Mouse (Mus musculus): Measurements from ENCODE around the gene Srsf3. TPM values are rescaled to one million over a fixed set of nuclear protein-coding genes. Genes with fewer than 3 reads are reported as not detected.
A peak's percentile ranks its signal among the peaks of the same experiment; 100 is the strongest.

Srsf3 gene
- polyA plus RNA-seq, 1 experiment from 2014 or later: 593 TPM

DNA sequence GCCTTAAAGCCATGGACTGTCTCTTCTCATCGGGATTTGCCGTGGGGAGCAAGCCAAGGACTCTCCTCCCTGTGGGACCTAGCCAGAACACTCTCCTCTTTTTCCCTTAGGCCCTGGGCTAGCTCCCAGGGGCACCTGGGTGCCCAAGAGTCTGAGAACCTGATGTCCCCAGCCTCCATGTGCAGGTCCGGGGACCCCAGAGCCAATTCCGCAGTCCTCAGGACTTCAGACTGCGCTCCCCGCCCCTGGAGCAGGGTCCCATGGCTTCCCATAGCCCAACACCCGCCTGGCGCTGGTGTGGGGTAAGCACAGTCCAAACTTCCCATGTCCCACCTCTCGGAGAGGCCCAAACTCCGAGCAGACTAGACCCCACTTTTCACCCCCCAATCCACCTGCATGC is 52.8 kb downstream of the Srsf3 start:
- H3K9ac ChIP-seq (ENCODE audit: low read length): no peak overlapping the region
- 77% methylated on average over 10 of the region's 10 CpGs for WGBS
- no peaks in the 10 kb centered on the region; the same call in 1 of the 2 replicates for H3K9me3 ChIP-seq (ENCODE audit: control insufficient read depth, low read length)
- H3K4me2 ChIP-seq (ENCODE audit: low read depth, low read length): no peak overlapping the region
- H3K27ac ChIP-seq (ENCODE audit: low read length): no peak overlapping the region
- ATAC-seq (ENCODE audit: low read depth): no peak
- no peaks in the 10 kb centered on the region for H3K36me3 ChIP-seq (ENCODE audit: control insufficient read depth, insufficient read depth, low read length)
- H3K4me1 ChIP-seq (replicated peaks; ENCODE audit: control insufficient read depth, insufficient read depth, low read length): no peaks in the 10 kb centered on the region
- H3K27me3 ChIP-seq (ENCODE audit: control insufficient read depth, insufficient read depth, low read depth, low read length): peaks cover 10% of the 10 kb centered on the region
- H3K4me3 ChIP-seq (ENCODE audit: low read length): no peak overlapping the region

- Histone ChIP-seq H3K27me3 (ENCODE audit: control insufficient read depth, insufficient read depth, low read depth, low read length) (peaks cover 5% of the 10 kb centered on the region; the same call in 1 of the 2 replicates), H3K4me1 (replicated peaks; ENCODE audit: control insufficient read depth, insufficient read depth, low read length) (peaks cover 11% of the 10 kb centered on the region), H3K4me3 (ENCODE audit: low read length) (no peak overlapping the region), H3K9me3 (ENCODE audit: control insufficient read depth, low read length) (no peaks in the 10 kb centered on the region; the same call in 1 of the 2 replicates), H3K4me2 (ENCODE audit: low read depth, low read length) (no peak overlapping the region), H3K36me3 (ENCODE audit: control insufficient read depth, insufficient read depth, low read length) (no peaks in the 10 kb centered on the region), H3K9ac (ENCODE audit: low read length) (no peak overlapping the region), H3K27ac (ENCODE audit: low read length) (no peak overlapping the region)
- ATAC-seq (ENCODE audit: low read depth): no peak
- 75% methylated on average over 4 of the region's 4 CpGs for WGBS
Observed at GRCm38 (mm10) chr17:29086916-29087315, 54.5 kb downstream of the Srsf3 start.

- WGBS: 72% methylated on average over 3 of the region's 3 CpGs
- H3K9ac ChIP-seq (ENCODE audit: low read length): peak within 1 kb of the TSS; percentile 24; the same call in 1 of the 2 replicates
- no peaks in the 10 kb centered on the region; the same call in 1 of the 2 replicates for H3K27me3 ChIP-seq (ENCODE audit: control insufficient read depth, insufficient read depth, low read depth, low read length)
- H3K4me3 ChIP-seq (ENCODE audit: low read length): no peak within 1 kb of the TSS
- no peak within 1 kb of the TSS for H3K27ac ChIP-seq (ENCODE audit: low read length)
- no peaks in the 10 kb centered on the region for H3K36me3 ChIP-seq (ENCODE audit: control insufficient read depth, insufficient read depth, low read length)
- no peaks in the 10 kb centered on the region; the same call in 1 of the 2 replicates for H3K9me3 ChIP-seq (ENCODE audit: control insufficient read depth, low read length)
- ATAC-seq (ENCODE audit: low read depth): no peak
- H3K4me2 ChIP-seq (ENCODE audit: low read depth, low read length): no peak within 1 kb of the TSS
- peaks cover 30% of the 10 kb centered on the region for H3K4me1 ChIP-seq (replicated peaks; ENCODE audit: control insufficient read depth, insufficient read depth, low read length)
Observed at GRCm38 (mm10) chr17:29090776-29091175, 58.3 kb downstream of the Srsf3 start, which contains the start of gene Cdkn1a. Cdkn1a (plus strand) TSS chr17:29090976.

DNA sequence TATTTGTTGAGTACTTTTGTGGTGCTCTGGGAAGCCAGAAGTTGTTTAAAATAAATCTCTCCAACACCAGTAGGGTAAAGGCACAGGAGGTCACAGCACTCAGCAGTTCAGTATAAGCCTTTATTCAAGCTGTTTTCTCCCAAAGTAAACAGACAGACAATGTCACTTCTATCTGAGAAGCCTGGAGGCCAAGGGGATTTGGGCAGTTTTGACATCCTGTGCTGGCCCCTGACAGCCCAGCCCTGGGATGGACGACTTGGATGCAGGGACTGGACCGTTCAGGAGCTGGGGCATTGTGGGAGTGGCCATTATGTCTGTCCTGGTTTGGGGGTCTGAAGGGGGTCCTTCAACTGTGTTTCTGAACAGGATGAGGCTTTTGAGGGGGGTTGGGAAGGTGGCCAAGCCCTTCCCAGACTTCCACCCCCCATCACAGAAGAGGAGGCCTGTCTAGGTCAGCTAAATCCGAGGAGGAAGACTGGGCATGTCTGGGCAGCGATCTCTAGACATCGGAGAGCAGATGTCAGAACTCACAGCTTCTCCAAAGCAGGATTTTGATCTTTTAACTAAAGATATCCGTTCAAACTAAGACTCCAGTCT is 59.0 kb downstream of the Srsf3 start:
- no peak for ATAC-seq (ENCODE audit: low read depth)
- 25% methylated on average over 6 of the region's 6 CpGs for WGBS
- no peak overlapping the region; the same call in 1 of the 2 replicates for H3K9ac ChIP-seq (ENCODE audit: low read length)
- no peak overlapping the region for H3K4me2 ChIP-seq (ENCODE audit: low read depth, low read length)
- H3K4me3 ChIP-seq (ENCODE audit: low read length): no peak overlapping the region
- peaks cover 30% of the 10 kb centered on the region for H3K4me1 ChIP-seq (replicated peaks; ENCODE audit: control insufficient read depth, insufficient read depth, low read length)
- no peaks in the 10 kb centered on the region; the same call in 1 of the 2 replicates for H3K9me3 ChIP-seq (ENCODE audit: control insufficient read depth, low read length)
- no peak overlapping the region for H3K27ac ChIP-seq (ENCODE audit: low read length)
- no peaks in the 10 kb centered on the region for H3K36me3 ChIP-seq (ENCODE audit: control insufficient read depth, insufficient read depth, low read length)
- H3K27me3 ChIP-seq (ENCODE audit: control insufficient read depth, insufficient read depth, low read depth, low read length): no peaks in the 10 kb centered on the region; the same call in 1 of the 2 replicates

DNA sequence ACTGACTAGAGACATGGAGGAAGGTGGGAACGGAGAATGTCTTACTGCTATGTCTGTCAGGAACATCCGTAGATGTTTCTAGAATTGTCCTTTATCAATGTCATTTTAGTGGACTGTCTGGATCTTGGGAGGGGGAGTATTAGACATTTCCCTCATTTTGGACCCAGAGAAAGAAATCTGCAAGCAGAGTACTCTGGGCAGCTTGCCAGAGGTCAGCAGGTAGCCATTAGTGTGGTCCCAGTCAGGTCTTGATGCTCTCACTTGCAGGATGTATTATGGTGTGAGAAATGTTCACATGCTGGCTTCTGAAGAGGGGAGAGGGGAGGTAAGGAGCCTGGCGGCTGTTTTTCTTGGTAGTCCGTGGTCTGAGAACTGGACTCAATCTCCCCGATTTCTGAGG is 60.1 kb downstream of the Srsf3 start:
- 42% methylated on average over 5 of the region's 5 CpGs for whole genome bisulfite sequencing

More for the DNA sequence above, 60.1 kb downstream of the Srsf3 start:
- H3K9me3 ChIP-seq (ENCODE audit: control insufficient read depth, low read length): no peaks in the 10 kb centered on the region; the same call in 1 of the 2 replicates
- no peak overlapping the region for H3K4me3 ChIP-seq (ENCODE audit: low read length)
- no peaks in the 10 kb centered on the region; the same call in 1 of the 2 replicates for H3K27me3 ChIP-seq (ENCODE audit: control insufficient read depth, insufficient read depth, low read depth, low read length)
- no peak overlapping the region for H3K27ac ChIP-seq (ENCODE audit: low read length)
- H3K36me3 ChIP-seq (ENCODE audit: control insufficient read depth, insufficient read depth, low read length): no peaks in the 10 kb centered on the region
- no peak for ATAC-seq (ENCODE audit: low read depth)
- H3K4me2 ChIP-seq (ENCODE audit: low read depth, low read length): no peak overlapping the region
- no peak overlapping the region for H3K9ac ChIP-seq (ENCODE audit: low read length)
- peaks cover 30% of the 10 kb centered on the region for H3K4me1 ChIP-seq (replicated peaks; ENCODE audit: control insufficient read depth, insufficient read depth, low read length)

Other genes with a start within 250 kb of the Srsf3 start
- 9.5 and 10.6 TPM in 2 replicates for gene Brpf3, start 231.5 kb upstream of the Srsf3 start, polyA plus RNA-seq (2015; fragmentation: Nextera tagmentation; extraction: Ambion mirVana)
- gene Pnpla1, start 174.2 kb upstream of the Srsf3 start, polyA plus RNA-seq (2015; fragmentation: Nextera tagmentation; extraction: Ambion mirVana): not detected in 2 replicates
- 0.08 and 0.40 TPM in 2 replicates for gene 4930539E08Rik, start 117.3 kb upstream of the Srsf3 start, polyA plus RNA-seq (2015; fragmentation: Nextera tagmentation; extraction: Ambion mirVana)
- gene Pxt1, start 88.8 kb upstream of the Srsf3 start, polyA plus RNA-seq (2015; fragmentation: Nextera tagmentation; extraction: Ambion mirVana): 0.15 TPM in 1 of 2 replicates, not detected in the other
- gene Kctd20, start 80.7 kb upstream of the Srsf3 start, polyA plus RNA-seq (2015; fragmentation: Nextera tagmentation; extraction: Ambion mirVana): 76.4 and 83.2 TPM in 2 replicates
- gene Stk38, start 24.6 kb upstream of the Srsf3 start, polyA plus RNA-seq (2015; fragmentation: Nextera tagmentation; extraction: Ambion mirVana): 103 and 113 TPM in 2 replicates
- gene Cdkn1a, start 58.3 kb downstream of the Srsf3 start, polyA plus RNA-seq (2015; fragmentation: Nextera tagmentation; extraction: Ambion mirVana): 41.3 and 43.7 TPM in 2 replicates
- 1.1 TPM in 2 replicates for gene Rab44, start 81.5 kb downstream of the Srsf3 start, polyA plus RNA-seq (2015; fragmentation: Nextera tagmentation; extraction: Ambion mirVana)
- gene Cpne5, start 205.5 kb downstream of the Srsf3 start, polyA plus RNA-seq (2015; fragmentation: Nextera tagmentation; extraction: Ambion mirVana): 3.6 and 5.0 TPM in 2 replicates
- 144 and 145 TPM in 2 replicates for gene Ppil1, start 231.6 kb downstream of the Srsf3 start, polyA plus RNA-seq (2015; fragmentation: Nextera tagmentation; extraction: Ambion mirVana)
- gene BC004004, start 236.2 kb downstream of the Srsf3 start, polyA plus RNA-seq (2015; fragmentation: Nextera tagmentation; extraction: Ambion mirVana): 82.2 and 87.7 TPM in 2 replicates

Data from lung, embryonic 16.5 days (tissue).